Mouse (Mus musculus) liver, postnatal 0 days (tissue): ENCODE measurements around the gene Sipa1l3.

Source experiments
- CTCF ChIP-seq: sonication (generic); IDR thresholded peaks from 2 replicates; pipeline ENCODE4 v1.5.1; 2016; ENCODE audit warnings: antibody characterized with exemption, low read depth
- EP300 ChIP-seq: IDR thresholded peaks from 2 replicates; pipeline ENCODE4 v1.6.1; 2016; ENCODE audit warnings: antibody characterized with exemption, low read depth, mild to moderate bottlenecking

GRCm38 (mm10) chr7:29287481-29287880 lies 231.0 kb downstream of the Sipa1l3 start:
- TF ChIP-seq EP300 (no peak), CTCF (0 out of 2 replicates have a peak, but pooled peaks have one; percentile 21)
